37 mouse cellular contexts compared by ENCODE assay signal in genomic region chr19:26869591-26869990, GRCm38 (mm10). TPM values are rescaled to one million over a fixed set of nuclear protein-coding genes. Genes with fewer than 3 reads are reported as not detected.
DNase-seq lines count a peak whose midpoint lies in the region; ATAC-seq and TF ChIP-seq lines count a peak whose summit lies in the region.
"Had no signal": no experiment of that assay in that cellular context is flagged by ENCODE, and none has a peak within 500 bp of the region (broad histone marks: within the 10 kb centered on the region; RNA-seq: fewer than 3 reads in every experiment).

No protein-coding gene starts in this region.

- H3K9ac ChIP-seq in forebrain, embryonic 11.5 days (ENCODE audit: low read length) = no peak overlapping the region
- no peak overlapping the region for H3K9ac ChIP-seq in forebrain, postnatal 0 days
- H3K9ac ChIP-seq in hindbrain, embryonic 12.5 days = no peak overlapping the region
- no peak overlapping the region for H3K9ac ChIP-seq in hindbrain, embryonic 11.5 days (ENCODE audit: low read depth, low read length)
- H3K9ac ChIP-seq in midbrain, embryonic 13.5 days (replicated peaks) = no peak overlapping the region
- H3K9ac ChIP-seq in midbrain, embryonic 14.5 days (replicated peaks; ENCODE audit: low read length) = no peak overlapping the region
- H3K9ac ChIP-seq: embryonic facial prominence, embryonic 15.5 days; heart, embryonic 13.5 days; limb, embryonic 12.5 days; liver, embryonic 15.5 days; neural tube, embryonic 12.5 days; stomach, embryonic 15.5 days had no signal

- H3K4me1 ChIP-seq in forebrain, embryonic 11.5 days (replicated peaks; ENCODE audit: control insufficient read depth, insufficient read depth, low read length) = peaks cover 8% of the 10 kb centered on the region; the same call in 1 of the 2 replicates
- H3K4me1 ChIP-seq in forebrain, postnatal 0 days (ENCODE audit: insufficient read depth) = peaks cover 6% of the 10 kb centered on the region; the same call in 1 of the 2 replicates
- peaks cover 44% of the 10 kb centered on the region for H3K4me1 ChIP-seq in hindbrain, embryonic 12.5 days
- no peaks in the 10 kb centered on the region for H3K4me1 ChIP-seq in hindbrain, embryonic 11.5 days (replicated peaks; ENCODE audit: control insufficient read depth, insufficient read depth, low read length)
- H3K4me1 ChIP-seq in midbrain, embryonic 13.5 days (replicated peaks) = peaks cover 41% of the 10 kb centered on the region
- peaks cover 34% of the 10 kb centered on the region for H3K4me1 ChIP-seq in midbrain, embryonic 14.5 days (ENCODE audit: control insufficient read depth, insufficient read depth, low read length)
- H3K4me1 ChIP-seq: liver, embryonic 15.5 days had no signal

- no peaks in the 10 kb centered on the region for H3K27me3 ChIP-seq in forebrain, embryonic 11.5 days (ENCODE audit: control insufficient read depth, insufficient read depth, low read length)
- H3K27me3 ChIP-seq in forebrain, postnatal 0 days (ENCODE audit: insufficient read depth, low read length) = no peaks in the 10 kb centered on the region
- H3K27me3 ChIP-seq in hindbrain, embryonic 12.5 days = no peaks in the 10 kb centered on the region
- H3K27me3 ChIP-seq in hindbrain, embryonic 11.5 days (ENCODE audit: control insufficient read depth, insufficient read depth, low read length) = no peaks in the 10 kb centered on the region
- H3K27me3 ChIP-seq in midbrain, embryonic 13.5 days = no peaks in the 10 kb centered on the region
- H3K27me3 ChIP-seq in midbrain, embryonic 14.5 days (ENCODE audit: control insufficient read depth, insufficient read depth, low read length) = no peaks in the 10 kb centered on the region
- H3K27me3 ChIP-seq: embryonic facial prominence, embryonic 15.5 days; heart, embryonic 13.5 days; limb, embryonic 12.5 days; liver, embryonic 15.5 days; neural tube, embryonic 12.5 days; stomach, embryonic 15.5 days had no signal

- WGBS in forebrain, embryonic 11.5 days = 63% methylated on average over 3 of the region's 3 CpGs
- WGBS in forebrain, postnatal 0 days = 46% methylated on average over 3 of the region's 3 CpGs
- 41% methylated on average over 3 of the region's 3 CpGs for WGBS in hindbrain, embryonic 12.5 days
- WGBS in hindbrain, embryonic 11.5 days = 39% methylated on average over 3 of the region's 3 CpGs
- 54% methylated on average over 3 of the region's 3 CpGs for WGBS in midbrain, embryonic 13.5 days
- WGBS in midbrain, embryonic 14.5 days = 51% methylated on average over 3 of the region's 3 CpGs

- no peak overlapping the region for H3K4me2 ChIP-seq in forebrain, embryonic 11.5 days (ENCODE audit: low read depth, low read length, severe bottlenecking)
- no peak overlapping the region for H3K4me2 ChIP-seq in forebrain, postnatal 0 days (ENCODE audit: low read depth)
- no peak overlapping the region for H3K4me2 ChIP-seq in hindbrain, embryonic 12.5 days (replicated peaks)
- no peak overlapping the region for H3K4me2 ChIP-seq in hindbrain, embryonic 11.5 days (replicated peaks; ENCODE audit: low read depth, low read length)
- no peak overlapping the region for H3K4me2 ChIP-seq in midbrain, embryonic 13.5 days (replicated peaks)
- no peak overlapping the region for H3K4me2 ChIP-seq in midbrain, embryonic 14.5 days (ENCODE audit: low read length)
- H3K4me2 ChIP-seq: embryonic facial prominence, embryonic 15.5 days; heart, embryonic 13.5 days; limb, embryonic 12.5 days; liver, embryonic 15.5 days; midbrain, embryonic 11.5 days; stomach, embryonic 15.5 days had no signal

- H3K36me3 ChIP-seq in forebrain, embryonic 11.5 days (ENCODE audit: control insufficient read depth, insufficient read depth, low read length) = no peaks in the 10 kb centered on the region
- H3K36me3 ChIP-seq in forebrain, postnatal 0 days (ENCODE audit: insufficient read depth) = no peaks in the 10 kb centered on the region
- no peaks in the 10 kb centered on the region for H3K36me3 ChIP-seq in hindbrain, embryonic 12.5 days
- no peaks in the 10 kb centered on the region for H3K36me3 ChIP-seq in hindbrain, embryonic 11.5 days (ENCODE audit: control insufficient read depth, insufficient read depth, low read length)
- H3K36me3 ChIP-seq in midbrain, embryonic 13.5 days = no peaks in the 10 kb centered on the region
- H3K36me3 ChIP-seq in midbrain, embryonic 14.5 days (ENCODE audit: control insufficient read depth, insufficient read depth, low read length) = no peaks in the 10 kb centered on the region
- H3K36me3 ChIP-seq: embryonic facial prominence, embryonic 15.5 days; G1E; heart, embryonic 13.5 days; limb, embryonic 12.5 days; liver, embryonic 15.5 days; neural tube, embryonic 12.5 days; stomach, embryonic 15.5 days had no signal

- ATAC-seq in forebrain, embryonic 11.5 days (replicated peaks; ENCODE audit: low FRiP score) = no peak
- ATAC-seq in forebrain, postnatal 0 days = no peak
- ATAC-seq in hindbrain, embryonic 12.5 days (ENCODE audit: low FRiP score) = no peak
- ATAC-seq in hindbrain, embryonic 11.5 days (ENCODE audit: low FRiP score) = no peak
- ATAC-seq in midbrain, embryonic 13.5 days = no peak
- ATAC-seq in midbrain, embryonic 14.5 days (ENCODE audit: low FRiP score, low TSS enrichment) = no peak
- ATAC-seq: intestine, embryonic 16.5 days; lung, postnatal 0 days had no signal

- no peak for DNase-seq in forebrain, embryonic 11.5 days (ENCODE audit: low spot score)
- no peak for DNase-seq in forebrain, postnatal 0 days
- no peak for DNase-seq in hindbrain, embryonic 11.5 days (ENCODE audit: low spot score)
- DNase-seq in midbrain, embryonic 14.5 days = no peak
- peak; percentile 44 for DNase-seq in retina, embryonic 14.5 days (ENCODE audit: low spot score)
- no peak for DNase-seq in left cerebral cortex, postnatal 25 days (ENCODE audit: low spot score in 2 of 2)
- DNase-seq: adrenal gland, adult 8-10 months; cerebellum, adult 2 months; cerebellum, postnatal 14 days; gastrocnemius, postnatal 25 days; heart, adult 18-20 months; heart, postnatal 10 days; kidney, adult 8-10 months; kidney, postnatal 14 days; layer of hippocampus, adult 9-11 months; right cerebral cortex, postnatal 25 days had no signal

- no peak for TF ChIP-seq CTCF in forebrain, postnatal 0 days (IDR thresholded peaks at IDR 0.05; ENCODE audit: low read depth)

- no peaks in the 10 kb centered on the region for H3K9me3 ChIP-seq in forebrain, embryonic 11.5 days (ENCODE audit: control insufficient read depth, low read length)
- no peaks in the 10 kb centered on the region for H3K9me3 ChIP-seq in forebrain, postnatal 0 days (ENCODE audit: low read length)
- no peaks in the 10 kb centered on the region for H3K9me3 ChIP-seq in hindbrain, embryonic 12.5 days (replicated peaks)
- no peaks in the 10 kb centered on the region for H3K9me3 ChIP-seq in hindbrain, embryonic 11.5 days (ENCODE audit: control insufficient read depth, low read length)
- no peaks in the 10 kb centered on the region; the same call in 1 of the 2 replicates for H3K9me3 ChIP-seq in midbrain, embryonic 13.5 days
- no peaks in the 10 kb centered on the region for H3K9me3 ChIP-seq in midbrain, embryonic 14.5 days (ENCODE audit: control insufficient read depth, low read length)
- H3K9me3 ChIP-seq: embryonic facial prominence, embryonic 15.5 days; heart, embryonic 13.5 days; limb, embryonic 12.5 days; liver, embryonic 15.5 days; neural tube, embryonic 12.5 days; stomach, embryonic 15.5 days had no signal

- H3K4me3 ChIP-seq in forebrain, embryonic 11.5 days (ENCODE audit: low read depth, low read length) = no peak overlapping the region
- no peak overlapping the region for H3K4me3 ChIP-seq in forebrain, postnatal 0 days (ENCODE audit: low read depth, low read length)
- no peak overlapping the region for H3K4me3 ChIP-seq in hindbrain, embryonic 12.5 days
- no peak overlapping the region for H3K4me3 ChIP-seq in hindbrain, embryonic 11.5 days (ENCODE audit: low read depth, low read length)
- no peak overlapping the region for H3K4me3 ChIP-seq in midbrain, embryonic 13.5 days (replicated peaks)
- no peak overlapping the region for H3K4me3 ChIP-seq in midbrain, embryonic 14.5 days (replicated peaks; ENCODE audit: low read depth, low read length)
- H3K4me3 ChIP-seq: embryonic facial prominence, embryonic 15.5 days; heart, embryonic 13.5 days; limb, embryonic 12.5 days; liver, embryonic 15.5 days; neural tube, embryonic 12.5 days; stomach, embryonic 15.5 days had no signal

- intact Hi-C loops in left cerebral cortex, postnatal 25 days (cut with DNase I) = no loop called here

- 0 out of 2 replicates have a peak overlapping the region, but pooled peaks have one; percentile 12 for H3K27ac ChIP-seq in forebrain, embryonic 11.5 days (ENCODE audit: low read depth, low read length)
- no peak overlapping the region for H3K27ac ChIP-seq in forebrain, postnatal 0 days (ENCODE audit: low read depth, low read length)
- H3K27ac ChIP-seq in hindbrain, embryonic 12.5 days = peak overlapping the region; percentile 55; the same call in 1 of the 2 replicates
- H3K27ac ChIP-seq in hindbrain, embryonic 11.5 days (ENCODE audit: low read depth, low read length) = no peak overlapping the region
- H3K27ac ChIP-seq in midbrain, embryonic 13.5 days = peak overlapping the region; percentile 39; the same call in 1 of the 2 replicates
- no peak overlapping the region for H3K27ac ChIP-seq in midbrain, embryonic 14.5 days (replicated peaks; ENCODE audit: low read depth, low read length)
- H3K27ac ChIP-seq: embryonic facial prominence, embryonic 15.5 days; heart, embryonic 13.5 days; liver, embryonic 15.5 days; macrophage; neural tube, embryonic 12.5 days; stomach, embryonic 15.5 days had no signal

RNA-seq across cellular contexts. Expression of gene Gm815, which starts 16.1 kb away (rescaled TPM):
- polyA plus RNA-seq in forebrain, embryonic 11.5 days (2014; fragmentation: Nextera tagmentation; extraction: Ambion mirVana) = not detected in 2 replicates
- not detected in 2 replicates for total RNA-seq in forebrain, postnatal 0 days (2014; rRNA removed)
- polyA plus RNA-seq in forebrain, postnatal 0 days (2015; fragmentation: Nextera tagmentation; extraction: Ambion mirVana) = not detected in 2 replicates
- not detected in 2 replicates for polyA plus RNA-seq in hindbrain, embryonic 12.5 days (2016; fragmentation: Nextera tagmentation; extraction: Ambion mirVana)
- not detected in 2 replicates for polyA plus RNA-seq in hindbrain, embryonic 11.5 days (2014; fragmentation: Nextera tagmentation; extraction: Ambion mirVana)
- not detected in 2 replicates for polyA plus RNA-seq in midbrain, embryonic 13.5 days (2015; fragmentation: Nextera tagmentation; extraction: Ambion mirVana)
- not detected in 2 replicates for polyA plus RNA-seq in midbrain, embryonic 14.5 days (2014; fragmentation: Nextera tagmentation; extraction: Ambion mirVana)
- total RNA-seq in left cerebral cortex, postnatal 25 days (2021) = not detected
- total RNA-seq: adrenal gland, adult 8-10 months; adrenal gland, postnatal 4 days; G1E; gastrocnemius, adult 18-20 months; gastrocnemius, postnatal 25 days; heart, adult 18-20 months; heart, postnatal 10 days; hematopoietic stem cell, adult 5-6 weeks; left cerebral cortex, postnatal 10 days; liver, adult 2 months had no signal
- polyA plus RNA-seq: cerebellum, adult 2 months; cortical plate, adult 2 months; embryonic facial prominence, embryonic 15.5 days; frontal cortex, adult 2 months; G1E; heart, embryonic 13.5 days; intestine, embryonic 16.5 days; limb, embryonic 12.5 days; liver, adult 2 months; liver, embryonic 15.5 days; macrophage; midbrain, embryonic 11.5 days; neural tube, embryonic 12.5 days; stomach, embryonic 15.5 days; urinary bladder, adult 2 months had no signal

Comparison
In these comparisons a context has a peak if more than half of its experiments do, and no peak if none do; other contexts are left out.
1. H3K27ac ChIP-seq: peak in forebrain, embryonic 11.5 days (single experiment), hindbrain, embryonic 12.5 days (single experiment) and midbrain, embryonic 13.5 days (single experiment); none in forebrain, postnatal 0 days (single experiment), hindbrain, embryonic 11.5 days (single experiment) and midbrain, embryonic 14.5 days (single experiment).